Mouse (Mus musculus) heart, adult 2 months (tissue): ENCODE measurements around the gene Nfasc.

ENCODE experiments used
- CTCF ChIP-seq: fragments of 200-600 bp; IDR thresholded peaks from 2 replicates; pipeline ENCODE4 v1.8.1; 2022; ENCODE audit warnings: antibody characterized with exemption, mild to moderate bottlenecking, moderate library complexity
- EP300 ChIP-seq: fragments of 200-500 bp; IDR thresholded peaks from 2 replicates; pipeline ENCODE4 v1.6.1; 2011; ENCODE audit warnings: low read depth, low read length, control low read depth; ENCODE audit not compliant: insufficient read depth
- POLR2A ChIP-seq: fragments of 200-500 bp; IDR thresholded peaks from 2 replicates; pipeline ENCODE4 v1.6.1; 2011; ENCODE audit warnings: mild to moderate bottlenecking, low read depth, low read length, control low read depth; ENCODE audit not compliant: insufficient read depth

- no peak for TF ChIP-seq CTCF
- TF ChIP-seq POLR2A, result no peak
- TF ChIP-seq EP300, result no peak
These were observed 172.1 kb downstream of the Nfasc start for GRCm38 (mm10) chr1:132569516-132569915.
